Mouse (Mus musculus): ENCODE measurements around the gene Mre11a. TPM values are rescaled to one million over a fixed set of nuclear protein-coding genes. Genes with fewer than 3 reads are reported as not detected.
A peak's percentile ranks its signal among the peaks of the same experiment; 100 is the strongest.

Gene Mre11a
- polyA plus RNA-seq (2015; fragmentation: Nextera tagmentation; extraction: Ambion mirVana), result 10.3 and 10.8 TPM in 2 replicates

DNA sequence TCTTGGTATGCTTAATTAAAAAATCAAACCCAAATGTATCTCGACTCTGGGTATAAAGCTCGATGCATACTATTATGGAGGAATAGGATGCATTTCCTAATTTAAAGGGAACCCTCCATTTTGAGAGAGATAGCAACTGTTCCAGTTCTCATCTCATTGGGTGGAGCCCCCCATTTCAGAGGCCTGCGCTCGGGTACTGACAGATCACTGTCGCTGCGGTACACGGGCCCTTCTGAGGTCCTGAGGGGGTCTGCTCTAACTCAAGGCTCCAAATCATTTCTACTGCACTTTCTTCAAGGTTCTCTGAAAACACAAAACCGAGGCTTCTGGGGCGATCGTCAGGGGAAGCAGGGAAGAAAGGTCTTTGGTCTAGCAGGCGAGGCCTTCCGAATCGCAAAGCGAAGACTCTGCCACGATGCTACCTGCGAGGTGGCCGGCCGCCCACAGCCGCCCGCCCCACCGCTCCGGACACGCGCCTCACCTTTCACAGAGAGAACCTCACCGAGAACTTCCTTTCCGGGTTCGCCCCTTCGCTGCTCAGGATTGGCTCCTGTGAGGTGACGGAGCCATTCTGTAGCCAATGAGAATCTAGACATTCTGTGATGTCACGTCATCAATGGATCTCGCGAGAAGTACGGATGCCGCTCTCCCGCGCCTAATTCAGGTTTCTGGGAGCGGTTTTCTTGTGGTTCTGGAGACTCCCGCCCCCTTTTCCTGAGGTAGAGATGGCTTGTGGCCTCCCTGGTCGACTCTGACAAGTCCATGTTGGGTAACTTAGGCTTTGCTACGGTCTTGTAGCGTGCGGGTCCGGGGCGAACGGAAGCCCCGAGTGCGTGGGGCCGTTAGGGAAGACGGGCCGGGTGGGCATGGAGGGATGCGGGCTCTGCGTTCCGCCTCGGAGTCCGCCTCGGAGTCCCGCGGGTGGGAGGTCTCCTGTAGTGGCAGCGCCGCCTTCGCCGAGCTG is at the start of gene Mre11a, which contains the start of gene Ankrd49:
TSS of gene Mre11a (plus strand) at position 616 of the 964 bp plus-strand sequence.
TSS of gene Ankrd49 (minus strand) at position 818 of the 964 bp plus-strand sequence.
- WGBS, result under 1% methylated on average over 62 of the region's 62 CpGs
- no peaks in the 10 kb centered on the region for H3K27me3 ChIP-seq (replicated peaks; ENCODE audit: control insufficient read depth, insufficient read depth, low read length)
- peak within 1 kb of the TSS; percentile 88 for H3K9ac ChIP-seq (ENCODE audit: low read depth, low read length)
- H3K36me3 ChIP-seq (ENCODE audit: control insufficient read depth, insufficient read depth, low read length), result peaks cover 13% of the 10 kb centered on the region
- H3K27ac ChIP-seq (ENCODE audit: low read depth, low read length), result peak within 1 kb of the TSS; percentile 98
- H3K4me1 ChIP-seq (ENCODE audit: control insufficient read depth, insufficient read depth, low read depth, low read length), result peaks cover 9% of the 10 kb centered on the region
- ATAC-seq, result peak; percentile 100
- H3K4me3 ChIP-seq (ENCODE audit: low read length), result peak within 1 kb of the TSS; percentile 64
- peak within 1 kb of the TSS; percentile 68 for H3K4me2 ChIP-seq (ENCODE audit: low read length)
- H3K9me3 ChIP-seq (ENCODE audit: control insufficient read depth, low read length), result no peaks in the 10 kb centered on the region

DNA sequence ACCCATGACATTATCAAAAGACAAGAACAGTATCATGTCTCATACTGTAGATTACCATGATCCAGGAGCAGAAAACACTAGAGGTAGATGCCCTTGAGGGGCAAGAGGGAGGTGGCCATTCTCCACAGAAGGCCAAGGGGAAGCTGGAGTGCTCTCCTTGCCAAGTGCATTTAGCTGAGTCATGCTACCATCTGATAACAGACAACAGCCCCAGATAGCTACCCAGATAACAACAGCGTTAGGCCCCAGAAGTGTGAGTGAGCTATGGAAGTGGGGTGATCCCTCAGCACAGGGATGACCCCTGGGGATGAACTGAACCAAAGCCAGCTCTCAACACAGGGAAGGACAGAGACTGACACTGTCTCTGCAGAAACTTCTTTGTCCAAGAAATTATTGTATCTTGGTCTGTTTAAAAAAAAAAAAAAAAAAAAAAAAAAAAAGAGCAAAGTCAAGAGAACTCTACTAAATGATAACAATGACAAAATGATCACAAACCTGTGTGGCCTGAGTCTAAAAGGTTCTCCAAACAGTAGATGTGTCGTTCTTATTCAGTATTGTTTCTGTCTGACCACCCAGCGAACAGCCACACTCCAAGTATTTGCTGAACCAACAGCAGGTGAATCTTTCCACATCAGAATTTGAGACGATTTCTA is 44.8 kb upstream of the Mre11a start:
- Histone ChIP-seq H3K27ac (ENCODE audit: low read depth, low read length) (no peak overlapping the region), H3K9me3 (ENCODE audit: control insufficient read depth, low read length) (no peaks in the 10 kb centered on the region), H3K27me3 (replicated peaks; ENCODE audit: control insufficient read depth, insufficient read depth, low read length) (no peaks in the 10 kb centered on the region), H3K4me3 (ENCODE audit: low read length) (no peak overlapping the region), H3K4me1 (ENCODE audit: control insufficient read depth, insufficient read depth, low read depth, low read length) (no peaks in the 10 kb centered on the region), H3K4me2 (ENCODE audit: low read length) (no peak overlapping the region), H3K36me3 (ENCODE audit: control insufficient read depth, insufficient read depth, low read length) (no peaks in the 10 kb centered on the region), H3K9ac (ENCODE audit: low read depth, low read length) (no peak overlapping the region)
- no peak for ATAC-seq
- 89% methylated on average over 4 of the region's 4 CpGs for WGBS

DNA sequence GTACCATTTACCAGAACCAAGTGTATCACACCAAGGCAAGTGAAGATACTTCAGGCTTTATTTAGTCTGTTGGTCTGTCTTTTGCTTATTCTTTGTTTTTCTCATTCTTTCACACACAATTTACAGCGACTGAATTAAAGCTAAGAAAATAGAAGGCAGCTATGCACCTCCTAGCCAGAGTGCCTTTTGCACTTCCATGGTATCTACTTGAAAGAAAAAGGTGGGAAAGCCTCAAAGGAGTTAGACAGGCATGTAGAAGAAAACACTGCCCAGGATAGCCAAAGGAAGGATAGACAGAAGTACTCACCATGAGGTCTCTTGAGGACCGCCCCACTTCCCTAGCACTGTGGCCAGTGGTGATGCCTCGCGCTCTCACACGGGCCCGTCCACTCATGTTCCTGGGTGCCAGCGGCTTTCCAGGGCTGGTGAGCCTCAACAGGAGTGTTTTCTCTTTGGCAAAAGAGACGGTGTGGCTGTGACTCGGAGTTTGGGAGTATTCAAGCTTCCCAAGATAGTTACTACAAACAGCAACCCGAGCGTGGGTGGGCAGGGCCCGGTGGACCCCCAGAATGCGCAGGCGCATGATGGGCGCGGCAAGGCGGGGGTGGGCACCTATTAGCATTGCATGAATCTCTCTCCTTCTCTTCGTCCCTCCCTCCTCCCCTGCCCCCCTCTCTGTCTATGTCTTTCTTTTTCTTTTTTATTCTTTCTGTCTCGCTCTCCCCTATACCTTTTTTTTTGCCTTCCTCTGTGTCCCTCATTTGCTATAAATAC is 44.1 kb upstream of the Mre11a start, which contains the start of gene Piwil4:
TSS of gene Piwil4 (minus strand) at position 583 of the 774 bp plus-strand sequence.
- Histone ChIP-seq H3K9me3 (ENCODE audit: control insufficient read depth, low read length) (no peaks in the 10 kb centered on the region), H3K36me3 (ENCODE audit: control insufficient read depth, insufficient read depth, low read length) (no peaks in the 10 kb centered on the region), H3K27ac (ENCODE audit: low read depth, low read length) (no peak within 1 kb of the TSS), H3K4me3 (ENCODE audit: low read length) (no peak within 1 kb of the TSS), H3K4me1 (ENCODE audit: control insufficient read depth, insufficient read depth, low read depth, low read length) (no peaks in the 10 kb centered on the region), H3K27me3 (replicated peaks; ENCODE audit: control insufficient read depth, insufficient read depth, low read length) (no peaks in the 10 kb centered on the region), H3K4me2 (ENCODE audit: low read length) (no peak within 1 kb of the TSS), H3K9ac (ENCODE audit: low read depth, low read length) (no peak within 1 kb of the TSS)
- 91% methylated on average over 19 of the region's 19 CpGs for WGBS
- no peak for ATAC-seq

DNA sequence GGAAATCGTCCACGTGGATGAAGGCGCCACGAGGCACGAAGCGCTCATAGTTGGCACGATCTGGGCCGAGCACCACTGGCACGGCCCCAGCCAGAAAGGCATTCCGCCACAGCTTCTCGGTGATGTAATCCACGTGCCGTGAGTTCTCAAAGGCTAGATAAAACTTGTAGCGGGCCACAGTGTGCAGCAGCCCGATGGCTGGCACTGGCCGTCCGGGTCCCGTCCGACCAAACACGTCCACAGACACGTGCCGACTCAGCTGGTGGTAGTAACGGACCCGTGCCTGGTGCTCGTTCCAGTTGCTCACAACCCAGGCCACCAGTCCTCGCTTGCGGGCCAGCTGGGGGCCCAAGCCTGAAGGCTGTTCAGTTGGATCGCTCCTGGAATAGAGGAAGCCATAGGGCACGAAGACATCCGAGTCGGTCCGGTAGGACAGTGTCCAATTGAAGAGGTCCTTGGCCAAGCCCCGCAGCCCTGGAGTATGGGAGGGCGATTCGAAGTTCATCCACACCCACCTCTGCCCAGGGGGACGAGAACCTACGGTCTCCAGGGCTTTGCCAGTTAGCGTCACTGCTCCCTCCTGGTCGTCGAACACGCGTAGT is 33.5 kb upstream of the Mre11a start:
- Histone ChIP-seq H3K9me3 (ENCODE audit: control insufficient read depth, low read length) (no peaks in the 10 kb centered on the region), H3K4me1 (ENCODE audit: control insufficient read depth, insufficient read depth, low read depth, low read length) (peaks cover 5% of the 10 kb centered on the region; the same call in 1 of the 2 replicates), H3K27me3 (replicated peaks; ENCODE audit: control insufficient read depth, insufficient read depth, low read length) (no peaks in the 10 kb centered on the region), H3K4me3 (ENCODE audit: low read length) (peak overlapping the region; percentile 58), H3K4me2 (ENCODE audit: low read length) (peak overlapping the region; percentile 98), H3K27ac (ENCODE audit: low read depth, low read length) (no peak overlapping the region), H3K9ac (ENCODE audit: low read depth, low read length) (peak overlapping the region; percentile 70), H3K36me3 (ENCODE audit: control insufficient read depth, insufficient read depth, low read length) (no peaks in the 10 kb centered on the region)
- peak; percentile 31 for ATAC-seq
- 53% methylated on average over 42 of the region's 42 CpGs for WGBS

DNA sequence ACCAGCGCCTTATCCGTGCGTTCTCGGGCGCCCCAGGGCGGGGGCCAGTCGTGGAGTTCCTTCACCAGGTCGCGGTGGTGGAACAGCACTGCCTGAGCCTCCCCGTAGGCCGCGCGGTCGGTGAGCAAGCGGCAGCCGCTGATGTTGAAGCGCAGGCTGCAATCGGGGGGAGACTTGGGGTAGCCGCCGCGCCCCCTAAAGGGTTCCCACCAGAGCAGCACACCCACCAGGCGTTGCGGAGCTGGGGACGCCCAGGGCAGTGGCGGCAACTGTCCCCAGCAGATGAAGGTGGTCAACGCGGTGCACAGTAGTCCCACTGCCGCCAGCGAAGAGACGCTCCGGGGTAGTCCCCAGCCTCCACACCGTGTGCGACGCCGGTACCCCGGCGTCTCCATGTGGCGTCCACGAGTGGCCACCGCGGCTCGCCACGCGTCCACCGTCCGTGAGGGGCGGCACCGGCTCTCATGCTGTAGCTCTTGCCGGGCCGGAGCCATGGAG is 32.9 kb upstream of the Mre11a start:
- H3K27me3 ChIP-seq (replicated peaks; ENCODE audit: control insufficient read depth, insufficient read depth, low read length), result no peaks in the 10 kb centered on the region
- peak; percentile 88 for ATAC-seq
- no peaks in the 10 kb centered on the region for H3K9me3 ChIP-seq (ENCODE audit: control insufficient read depth, low read length)
- WGBS, result under 1% methylated on average over 50 of the region's 50 CpGs
- no peak overlapping the region for H3K27ac ChIP-seq (ENCODE audit: low read depth, low read length)
- peaks cover 5% of the 10 kb centered on the region; the same call in 1 of the 2 replicates for H3K4me1 ChIP-seq (ENCODE audit: control insufficient read depth, insufficient read depth, low read depth, low read length)
- H3K9ac ChIP-seq (ENCODE audit: low read depth, low read length), result peak overlapping the region; percentile 70
- peak overlapping the region; percentile 98 for H3K4me2 ChIP-seq (ENCODE audit: low read length)
- peak overlapping the region; percentile 58 for H3K4me3 ChIP-seq (ENCODE audit: low read length)
- H3K36me3 ChIP-seq (ENCODE audit: control insufficient read depth, insufficient read depth, low read length), result no peaks in the 10 kb centered on the region

DNA sequence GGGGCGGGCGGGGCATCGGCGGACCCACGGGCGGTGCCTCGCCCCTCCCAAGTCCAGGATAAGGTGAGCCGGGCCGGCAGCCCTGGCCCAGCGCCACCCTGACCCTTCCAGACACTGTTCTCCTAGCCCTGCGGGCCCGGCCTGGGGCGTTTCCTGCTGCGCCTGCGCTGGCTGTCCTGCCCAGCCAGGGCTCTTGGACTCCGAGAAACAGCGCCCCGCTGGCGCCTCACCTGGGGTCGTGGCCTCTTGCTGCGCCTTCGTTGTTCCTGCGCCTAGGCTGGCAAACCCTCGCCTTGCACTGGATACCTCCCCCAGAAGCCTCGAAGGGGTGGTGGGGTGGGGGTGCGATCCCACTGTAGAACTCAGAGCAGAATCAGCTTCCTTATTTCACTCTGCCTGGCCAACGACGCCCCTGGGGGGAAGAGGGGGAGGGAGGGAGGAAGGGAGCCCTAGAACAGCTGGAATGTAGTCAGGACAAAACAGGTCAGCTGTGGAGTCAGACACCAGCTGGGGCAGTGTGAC is 32.4 kb upstream of the Mre11a start, which contains the start of gene Fut4:
TSS of gene Fut4 (minus strand) at position 393 of the 522 bp plus-strand sequence.
- Histone ChIP-seq H3K27me3 (replicated peaks; ENCODE audit: control insufficient read depth, insufficient read depth, low read length) (no peaks in the 10 kb centered on the region), H3K9ac (ENCODE audit: low read depth, low read length) (peak within 1 kb of the TSS; percentile 70)

DNA sequence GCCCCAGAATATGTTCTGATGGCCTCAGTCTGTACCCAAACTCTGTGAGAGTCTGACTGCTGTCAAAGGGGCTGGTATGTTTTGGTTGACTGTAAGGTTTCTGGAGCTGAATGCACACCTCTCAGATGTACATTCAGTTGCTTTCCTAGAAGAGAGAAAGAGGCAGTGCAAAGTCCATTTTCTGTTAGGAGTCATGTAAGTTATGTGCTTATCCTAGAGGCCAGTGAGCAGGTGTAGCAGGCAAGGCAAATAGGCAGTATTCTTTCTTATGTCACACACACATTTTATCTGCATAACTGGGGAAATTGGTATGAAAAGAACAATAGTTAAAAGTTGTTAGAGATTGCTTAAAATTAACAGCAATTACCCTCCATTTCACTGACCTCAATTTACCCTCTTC is 30.5 kb upstream of the Mre11a start:
- Histone ChIP-seq H3K9me3 (ENCODE audit: control insufficient read depth, low read length) (no peaks in the 10 kb centered on the region), H3K4me2 (ENCODE audit: low read length) (no peak overlapping the region), H3K4me1 (ENCODE audit: control insufficient read depth, insufficient read depth, low read depth, low read length) (peaks cover 5% of the 10 kb centered on the region; the same call in 1 of the 2 replicates), H3K9ac (ENCODE audit: low read depth, low read length) (no peak overlapping the region), H3K27me3 (replicated peaks; ENCODE audit: control insufficient read depth, insufficient read depth, low read length) (no peaks in the 10 kb centered on the region), H3K27ac (ENCODE audit: low read depth, low read length) (no peak overlapping the region), H3K36me3 (ENCODE audit: control insufficient read depth, insufficient read depth, low read length) (no peaks in the 10 kb centered on the region), H3K4me3 (ENCODE audit: low read length) (no peak overlapping the region)
- no peak for ATAC-seq

More for the DNA sequence above, 32.4 kb upstream of the Mre11a start, which contains the start of gene Fut4:
- Histone ChIP-seq H3K27ac (ENCODE audit: low read depth, low read length) (no peak within 1 kb of the TSS), H3K4me1 (ENCODE audit: control insufficient read depth, insufficient read depth, low read depth, low read length) (peaks cover 5% of the 10 kb centered on the region; the same call in 1 of the 2 replicates), H3K9me3 (ENCODE audit: control insufficient read depth, low read length) (no peaks in the 10 kb centered on the region), H3K4me2 (ENCODE audit: low read length) (peak within 1 kb of the TSS; percentile 98), H3K36me3 (ENCODE audit: control insufficient read depth, insufficient read depth, low read length) (no peaks in the 10 kb centered on the region), H3K4me3 (ENCODE audit: low read length) (peak within 1 kb of the TSS; percentile 58)
- peak; percentile 87 for ATAC-seq
- WGBS, result under 1% methylated on average over 23 of the region's 28 CpGs

DNA sequence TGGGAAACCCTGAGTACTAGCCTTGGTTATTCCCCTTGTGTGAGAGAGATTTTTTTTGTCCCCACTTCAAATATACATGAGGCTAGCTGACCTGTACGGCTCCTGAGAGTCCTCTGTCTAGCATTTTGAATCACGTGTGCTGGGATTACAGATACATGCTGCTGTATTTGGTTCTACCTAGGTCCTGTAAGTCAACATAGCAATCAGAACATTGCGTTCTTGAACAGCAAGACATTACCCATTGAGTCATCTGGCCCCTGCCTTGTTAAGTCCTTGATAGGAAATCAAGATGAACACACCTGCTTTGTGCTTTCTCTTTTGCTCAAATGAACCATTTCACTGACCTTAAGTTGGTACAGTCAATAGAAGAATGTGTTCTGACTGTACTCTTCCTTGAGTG is 30.0 kb upstream of the Mre11a start:
- Histone ChIP-seq H3K9ac (ENCODE audit: low read depth, low read length) (no peak overlapping the region), H3K4me2 (ENCODE audit: low read length) (no peak overlapping the region), H3K9me3 (ENCODE audit: control insufficient read depth, low read length) (no peaks in the 10 kb centered on the region), H3K27ac (ENCODE audit: low read depth, low read length) (no peak overlapping the region), H3K4me3 (ENCODE audit: low read length) (no peak overlapping the region), H3K27me3 (replicated peaks; ENCODE audit: control insufficient read depth, insufficient read depth, low read length) (no peaks in the 10 kb centered on the region), H3K36me3 (ENCODE audit: control insufficient read depth, insufficient read depth, low read length) (no peaks in the 10 kb centered on the region), H3K4me1 (ENCODE audit: control insufficient read depth, insufficient read depth, low read depth, low read length) (peaks cover 5% of the 10 kb centered on the region; the same call in 1 of the 2 replicates)
- WGBS, result 87% methylated on average over 3 of the region's 3 CpGs
- ATAC-seq, result no peak

Data from hindbrain, embryonic 16.5 days (tissue).